Mouse (Mus musculus) limb, embryonic 11.5 days (tissue): ENCODE measurements around the gene Higd1c. TPM values are rescaled to one million over a fixed set of nuclear protein-coding genes. Genes with fewer than 3 reads are reported as not detected.
"Not testable (repeated sequence)": the region's sequence is repeated elsewhere in the genome, so short reads cannot be mapped to it uniquely, and the experiment has no call there.

Experiments
- ATAC-seq: fragments of 200-750 bp; cut with Nextera tagmentation; 2 replicates; pipeline ENCODE4 v1.8.0; 2017; ENCODE audit warnings: low read depth; ENCODE audit not compliant: insufficient number of reproducible peaks, low FRiP score, low TSS enrichment
- DNase-seq: peaks from one replicate; pipeline ENCODE4 v3.0.0-alpha.2; 2015; ENCODE audit warnings: low spot score
- H3K27ac ChIP-seq: fragments of 300-500 bp; sonication (generic); replicated peaks from 2 replicates; pipeline ENCODE4 v1.5.1; 2014; ENCODE audit warnings: low read depth, mild to moderate bottlenecking, low read length
- H3K27me3 ChIP-seq: fragments of 300-500 bp; sonication (generic); 2 replicates; pipeline ENCODE4 v1.6.1; 2014; ENCODE audit warnings: mild to moderate bottlenecking, low read length, mixed read lengths; ENCODE audit not compliant: control insufficient read depth, insufficient read depth
- H3K36me3 ChIP-seq: fragments of 300-500 bp; sonication (generic); 2 replicates; pipeline ENCODE4 v1.6.1; 2014; ENCODE audit warnings: mild to moderate bottlenecking, low read length, moderate library complexity, mixed read lengths; ENCODE audit not compliant: control insufficient read depth, insufficient read depth
- H3K4me1 ChIP-seq: fragments of 300-500 bp; sonication (generic); 2 replicates; pipeline ENCODE4 v1.6.1; 2014; ENCODE audit warnings: low read length, mixed read lengths; ENCODE audit not compliant: control insufficient read depth, insufficient read depth
- H3K4me2 ChIP-seq: fragments of 300-500 bp; sonication (generic); 2 replicates; pipeline ENCODE4 v1.6.1; 2014; ENCODE audit warnings: low read depth, mild to moderate bottlenecking, moderate library complexity; ENCODE audit not compliant: severe bottlenecking
- H3K4me3 ChIP-seq: fragments of 300-500 bp; sonication (generic); 2 replicates; pipeline ENCODE4 v1.5.1; 2014; ENCODE audit warnings: low read depth, low read length
- H3K9ac ChIP-seq: fragments of 300-500 bp; sonication (generic); 2 replicates; pipeline ENCODE4 v1.6.1; 2014; ENCODE audit warnings: mild to moderate bottlenecking, low read length
- H3K9me3 ChIP-seq: fragments of 300-500 bp; sonication (generic); 2 replicates; pipeline ENCODE4 v1.6.1; 2016; ENCODE audit warnings: low read length; ENCODE audit not compliant: control insufficient read depth
- WGBS: fragments of 180-500 bp; shearing (Covaris S2); extraction: QIAGEN DNeasy Blood & Tissue Kit; methylation state at CpG from one replicate; pipeline ENCODE4 v1.1.7; 2014; 5-methylcytosine and 5-hydroxymethylcytosine counted together
- polyA plus RNA-seq: library from polyadenylated mRNA; unstranded; fragments of >200 nt; fragmentation: Nextera tagmentation; extraction: Ambion mirVana; gene quantifications from 2 replicates; pipeline ENCODE4 v1.2.1, GENCODE M21; 2014

Higd1c gene
- polyA plus RNA-seq, 1 experiment from 2014 or later, result not detected

GRCm38 (mm10) chr15:100419311-100419710, 55.0 kb downstream of the Higd1c start:
- DNase-seq, result no peak
- no peak overlapping the region for H3K4me2 ChIP-seq
- WGBS, result 60% methylated on average over 8 of the region's 8 CpGs
- no peak overlapping the region for H3K4me3 ChIP-seq
- no peaks in the 10 kb centered on the region for H3K36me3 ChIP-seq
- H3K27ac ChIP-seq, result no peak overlapping the region; the same call in 1 of the 2 replicates
- no peaks in the 10 kb centered on the region for H3K9me3 ChIP-seq
- H3K9ac ChIP-seq, result 0 out of 2 replicates have a peak overlapping the region, but pooled peaks have one; percentile 3
- ATAC-seq, result no peak
- H3K27me3 ChIP-seq, result no peaks in the 10 kb centered on the region
- H3K4me1 ChIP-seq, result peaks cover 17% of the 10 kb centered on the region

- H3K27ac ChIP-seq, result no peak overlapping the region; the same call in 1 of the 2 replicates
- no peaks in the 10 kb centered on the region for H3K36me3 ChIP-seq
- H3K4me1 ChIP-seq, result peaks cover 22% of the 10 kb centered on the region
- ATAC-seq (no peak), DNase-seq (no peak)
- H3K9me3 ChIP-seq, result no peaks in the 10 kb centered on the region
- no peak overlapping the region for H3K4me3 ChIP-seq
- H3K9ac ChIP-seq, result 0 out of 2 replicates have a peak overlapping the region, but pooled peaks have one; percentile 3
- H3K27me3 ChIP-seq, result no peaks in the 10 kb centered on the region
- no peak overlapping the region for H3K4me2 ChIP-seq
- WGBS, result 64% methylated on average over 9 of the region's 9 CpGs
Observed at GRCm38 (mm10) chr15:100419901-100420745, 55.8 kb downstream of the Higd1c start.

GRCm38 (mm10) chr15:100421059-100421757, 56.9 kb downstream of the Higd1c start:
- Histone ChIP-seq H3K4me1 (peaks cover 22% of the 10 kb centered on the region), H3K4me3 (no peak overlapping the region), H3K36me3 (no peaks in the 10 kb centered on the region), H3K27ac (no peak overlapping the region), H3K27me3 (no peaks in the 10 kb centered on the region), H3K9ac (no peak overlapping the region; the same call in 1 of the 2 replicates), H3K4me2 (peak overlapping the region; percentile 91), H3K9me3 (no peaks in the 10 kb centered on the region)
- WGBS, result 43% methylated on average over 8 of the region's 8 CpGs
- DNase-seq, result no peak
- no peak for ATAC-seq

GRCm38 (mm10) chr15:100421758-100422197, 57.4 kb downstream of the Higd1c start, which contains the start of gene Gm5475:
Gene Gm5475, plus strand, starts transcription at chr15:100422147.
- not testable (repeated sequence) for H3K36me3 ChIP-seq, H3K27ac ChIP-seq, H3K9me3 ChIP-seq, ATAC-seq, DNase-seq, H3K27me3 ChIP-seq
- Histone ChIP-seq H3K4me1 (peaks cover 22% of the 10 kb centered on the region), H3K4me2 (peak within 1 kb of the TSS; percentile 91), H3K9ac (peak within 1 kb of the TSS; percentile 90), H3K4me3 (peak within 1 kb of the TSS; percentile 99)
- WGBS, result 21% methylated on average over 3 of the region's 3 CpGs

GRCm38 (mm10) chr15:100422476-100422875, 58.1 kb downstream of the Higd1c start:
- Histone ChIP-seq H3K9ac (peak overlapping the region; percentile 90), H3K4me2 (peak overlapping the region; percentile 91), H3K9me3 (no peaks in the 10 kb centered on the region), H3K27me3 (no peaks in the 10 kb centered on the region), H3K27ac (no peak overlapping the region), H3K4me1 (peaks cover 22% of the 10 kb centered on the region), H3K4me3 (peak overlapping the region; percentile 99), H3K36me3 (no peaks in the 10 kb centered on the region)
- WGBS, result under 1% methylated on average over 44 of the region's 44 CpGs
- ATAC-seq (peak; percentile 38; the same call in 1 of the 2 replicates), DNase-seq (peak; percentile 49)

GRCm38 (mm10) chr15:100422899-100423860, 58.8 kb downstream of the Higd1c start:
- H3K27me3 ChIP-seq, result no peaks in the 10 kb centered on the region
- peak overlapping the region; percentile 99 for H3K4me3 ChIP-seq
- H3K9me3 ChIP-seq, result no peaks in the 10 kb centered on the region
- peak; percentile 96 for ATAC-seq
- H3K4me2 ChIP-seq, result peak overlapping the region; percentile 91
- DNase-seq, result peak; percentile 97
- no peaks in the 10 kb centered on the region for H3K36me3 ChIP-seq
- H3K4me1 ChIP-seq, result peaks cover 22% of the 10 kb centered on the region
- peak overlapping the region; percentile 90 for H3K9ac ChIP-seq
- under 1% methylated on average over 63 of the region's 65 CpGs for WGBS
- H3K27ac ChIP-seq, result no peak overlapping the region

GRCm38 (mm10) chr15:100423916-100424315, 59.6 kb downstream of the Higd1c start:
- Histone ChIP-seq H3K9ac (0 out of 2 replicates have a peak overlapping the region, but pooled peaks have one; percentile 3), H3K4me2 (peak overlapping the region; percentile 91), H3K27me3 (no peaks in the 10 kb centered on the region), H3K9me3 (no peaks in the 10 kb centered on the region), H3K4me1 (peaks cover 22% of the 10 kb centered on the region), H3K27ac (no peak overlapping the region), H3K36me3 (no peaks in the 10 kb centered on the region), H3K4me3 (peak overlapping the region; percentile 99)
- 3% methylated on average over 14 of the region's 14 CpGs for WGBS
- DNase-seq, result peak; percentile 62
- ATAC-seq, result no peak
